Mouse (Mus musculus) bone marrow macrophage, adult 2 months (primary cell): ENCODE data around the gene Txndc8.

Source experiments
- CTCF ChIP-seq: IDR thresholded peaks from 2 replicates; pipeline ENCODE4 v1.5.1; 2012; ENCODE audit warnings: low read depth, mild to moderate bottlenecking, low read length, moderate library complexity
- POLR2A ChIP-seq: IDR thresholded peaks from 2 replicates; pipeline ENCODE4 v1.6.1; 2012; ENCODE audit warnings: mild to moderate bottlenecking, low read depth, low read length, borderline replicate concordance

- TF ChIP-seq CTCF (no peak), POLR2A (no peak)
Measured at GRCm38 (mm10) chr4:58003501-58003900, 5.4 kb downstream of the Txndc8 start.
